Mouse (Mus musculus): ENCODE measurements around the gene Mfsd4b3.

- TF ChIP-seq GATA1 (IDR thresholded peaks at IDR 0.05; ENCODE audit: low read length) (no peak), TAL1 (IDR thresholded peaks at IDR 0.05; ENCODE audit: low read length) (no peak)
Measured at GRCm38 (mm10) chr10:39960441-39960822, 479 bp upstream of the Mfsd4b3 start.
